Mouse (Mus musculus): ENCODE measurements around the gene Igfbp3.

GRCm38 (mm10) chr11:7239041-7239740 lies 25.5 kb upstream of the Igfbp3 start:
- TF ChIP-seq CTCF (IDR thresholded peaks at IDR 0.05; ENCODE audit: control insufficient read depth, insufficient read depth, insufficient replicate concordance, low read depth, low read length), result no peak
- TF ChIP-seq POLR2A (IDR thresholded peaks at IDR 0.05; ENCODE audit: control insufficient read depth, low read depth, low read length), result no peak
